Mouse (Mus musculus): ENCODE data around the gene Hrg. TPM values are rescaled to one million over a fixed set of nuclear protein-coding genes. Genes with fewer than 3 reads are reported as not detected.
"Not testable (repeated sequence)": the region's sequence is repeated elsewhere in the genome, so short reads cannot be mapped to it uniquely, and the experiment has no call there.

The Hrg gene
- total RNA-seq (2021) = not detected

GRCm38 (mm10) chr16:22950840-22951395 lies at the start of gene Hrg:
Gene Hrg (plus strand): TSS chr16:22951072.
- no peak for DNase-seq (ENCODE audit: low spot score in 2 of 2)
- intact Hi-C loops (cut with DNase I) = no loop called here

- intact Hi-C loops (cut with DNase I) = no loop called here
- no peak for DNase-seq (ENCODE audit: low spot score in 2 of 2)
Measured at GRCm38 (mm10) chr16:22901326-22901725, 49.5 kb upstream of the Hrg start.

- intact Hi-C loops (cut with DNase I) = no loop called here
- no peak for DNase-seq (ENCODE audit: low spot score in 2 of 2)
Measured at GRCm38 (mm10) chr16:22909290-22909689, 41.6 kb upstream of the Hrg start.

GRCm38 (mm10) chr16:22911986-22912385 lies 38.9 kb upstream of the Hrg start:
- peak; percentile 15 to 19 for DNase-seq (ENCODE audit: low spot score in 2 of 2)
- intact Hi-C loops (cut with DNase I) = no loop called here

- no peak for DNase-seq (ENCODE audit: low spot score in 2 of 2)
- intact Hi-C loops (cut with DNase I) = no loop called here
Measured at GRCm38 (mm10) chr16:22912886-22913285, 38.0 kb upstream of the Hrg start.

GRCm38 (mm10) chr16:22914276-22914675 lies 36.6 kb upstream of the Hrg start:
- no peak for DNase-seq (ENCODE audit: low spot score in 2 of 2)
- intact Hi-C loops (cut with DNase I) = no loop called here

- intact Hi-C loops (cut with DNase I) = no loop called here
Measured at GRCm38 (mm10) chr16:22918034-22918433, 32.8 kb upstream of the Hrg start, which contains the start of gene Fetub. Gene Fetub (plus strand): TSS chr16:22918334.

GRCm38 (mm10) chr16:22918664-22919312 lies 32.1 kb upstream of the Hrg start:
- DNase-seq (ENCODE audit: low spot score in 2 of 2) = no peak
- intact Hi-C loops (cut with DNase I) = no loop called here

More at GRCm38 (mm10) chr16:22918034-22918433, 32.8 kb upstream of the Hrg start, which contains the start of gene Fetub:
- no peak for DNase-seq (ENCODE audit: low spot score in 2 of 2)

- intact Hi-C loops (cut with DNase I) = no loop called here
Measured at GRCm38 (mm10) chr16:22919971-22920854, 30.7 kb upstream of the Hrg start.

GRCm38 (mm10) chr16:22921761-22922160 lies 29.1 kb upstream of the Hrg start:
- DNase-seq (ENCODE audit: low spot score in 2 of 2) = no peak
- intact Hi-C loops (cut with DNase I) = no loop called here

More at GRCm38 (mm10) chr16:22919971-22920854, 30.7 kb upstream of the Hrg start:
- no peak for DNase-seq (ENCODE audit: low spot score in 2 of 2)

GRCm38 (mm10) chr16:22922433-22922832 lies 28.4 kb upstream of the Hrg start:
- intact Hi-C loops (cut with DNase I) = no loop called here
- no peak for DNase-seq (ENCODE audit: low spot score in 2 of 2)

- DNase-seq (ENCODE audit: low spot score in 2 of 2) = no peak
- intact Hi-C loops (cut with DNase I) = no loop called here
Measured at GRCm38 (mm10) chr16:22929575-22929974, 21.3 kb upstream of the Hrg start.

- DNase-seq (ENCODE audit: low spot score in 2 of 2) = no peak
- intact Hi-C loops (cut with DNase I) = no loop called here
Measured at GRCm38 (mm10) chr16:22931431-22932200, 19.3 kb upstream of the Hrg start.

- intact Hi-C loops (cut with DNase I) = no loop called here
Measured at GRCm38 (mm10) chr16:22937631-22938030, 13.2 kb upstream of the Hrg start.

GRCm38 (mm10) chr16:22938541-22938940 lies 12.3 kb upstream of the Hrg start:
- DNase-seq (ENCODE audit: low spot score in 2 of 2) = no peak

More at GRCm38 (mm10) chr16:22937631-22938030, 13.2 kb upstream of the Hrg start:
- DNase-seq (ENCODE audit: low spot score in 2 of 2) = no peak

GRCm38 (mm10) chr16:22939120-22939695 lies 11.7 kb upstream of the Hrg start:
- intact Hi-C loops (cut with DNase I) = no loop called here
- no peak for DNase-seq (ENCODE audit: low spot score in 2 of 2)

More at GRCm38 (mm10) chr16:22938541-22938940, 12.3 kb upstream of the Hrg start:
- intact Hi-C loops (cut with DNase I) = no loop called here

GRCm38 (mm10) chr16:22941825-22942476 lies 8.9 kb upstream of the Hrg start:
- intact Hi-C loops (cut with DNase I); DNase-seq (ENCODE audit: low spot score in 2 of 2): not testable (repeated sequence)

- DNase-seq (ENCODE audit: low spot score in 2 of 2) = no peak
- intact Hi-C loops (cut with DNase I) = no loop called here
Measured at GRCm38 (mm10) chr16:22947371-22947770, 3.5 kb upstream of the Hrg start.

- intact Hi-C loops (cut with DNase I) = no loop called here
- no peak for DNase-seq (ENCODE audit: low spot score in 2 of 2)
Measured at GRCm38 (mm10) chr16:22953069-22953468, 2.2 kb downstream of the Hrg start.
